Mouse (Mus musculus) liver, embryonic 14.5 days (tissue): ENCODE measurements at regions not wholly inside any gene's neighbourhood (a gene's known extent, or its start where the extent isn't known, plus 50 kb on each side); places are given as distances from the start of the nearest gene placed in this dataset.

ENCODE experiments used
- ATAC-seq: fragments of 200-750 bp; cut with Nextera tagmentation; 2 replicates; pipeline ENCODE4 v1.8.0; 2017; ENCODE audit warnings: moderate number of reproducible peaks, mild to moderate bottlenecking, moderate library complexity; ENCODE audit not compliant: insufficient read depth
- DNase-seq, 3 experiments: peaks; one replicate each; pipeline ENCODE4 v3.0.0-alpha.2; 2012 to 2013; ENCODE audit warnings: low read depth in 3 of 3, low spot score in 3 of 3
- H3K27ac ChIP-seq: fragments of 300-500 bp; sonication (generic); 2 replicates; pipeline ENCODE4 v1.5.1; 2014; ENCODE audit warnings: moderate library complexity, mild to moderate bottlenecking, control low read depth, inconsistent platforms
- H3K27me3 ChIP-seq: fragments of 300-500 bp; sonication (generic); 2 replicates; pipeline ENCODE4 v1.6.1; 2014; ENCODE audit warnings: mild to moderate bottlenecking, low read length, moderate library complexity; ENCODE audit not compliant: control insufficient read depth, insufficient read depth
- H3K36me3 ChIP-seq: fragments of 300-500 bp; sonication (generic); replicated peaks from 2 replicates; pipeline ENCODE4 v1.6.1; 2014; ENCODE audit warnings: low read depth; ENCODE audit not compliant: control insufficient read depth, insufficient read depth
- H3K4me1 ChIP-seq, 2 experiments: fragments of 200-500 bp in 1 of 2; fragments of 300-500 bp in 1 of 2; sonication (generic) in 1 of 2; replicated peaks; 2 replicates each; pipeline ENCODE4 v1.6.1; 2012 to 2014; ENCODE audit warnings: antibody characterized with exemption in 1 of 2, inconsistent platforms in 1 of 2, low read length in 1 of 2; ENCODE audit not compliant: control insufficient read depth in 2 of 2, insufficient read depth in 2 of 2
- H3K4me2 ChIP-seq: fragments of 300-500 bp; sonication (generic); 2 replicates; pipeline ENCODE4 v1.6.1; 2014; ENCODE audit warnings: low read depth, mild to moderate bottlenecking, control low read depth, moderate library complexity
- H3K4me3 ChIP-seq, 2 experiments: fragments of 200-500 bp in 1 of 2; fragments of 300-500 bp in 1 of 2; sonication (generic) in 1 of 2; 2 replicates each; pipeline ENCODE4 v1.5.1; 2012 to 2014; ENCODE audit warnings: low read depth in 2 of 2, low read length in 2 of 2, mild to moderate bottlenecking in 2 of 2, control low read depth in 1 of 2, inconsistent platforms in 1 of 2, moderate library complexity in 1 of 2; ENCODE audit not compliant: insufficient read depth in 1 of 2
- H3K9ac ChIP-seq: fragments of 300-500 bp; sonication (generic); replicated peaks from 2 replicates; pipeline ENCODE4 v1.6.1; 2014; ENCODE audit warnings: mild to moderate bottlenecking, control low read depth, moderate library complexity
- H3K9me3 ChIP-seq: fragments of 300-500 bp; sonication (generic); 2 replicates; pipeline ENCODE4 v1.6.1; 2016; ENCODE audit warnings: low read length, mixed read lengths; ENCODE audit not compliant: control insufficient read depth
- CTCF ChIP-seq: IDR thresholded peaks from 2 replicates; pipeline ENCODE4 v1.5.1; 2016; ENCODE audit warnings: antibody characterized with exemption, low read depth, control low read depth
- EP300 ChIP-seq: IDR thresholded peaks from 2 replicates; pipeline ENCODE4 v1.6.1; 2016; ENCODE audit warnings: antibody characterized with exemption, low read depth
- WGBS: fragments of 180-500 bp; shearing (Covaris S2); extraction: QIAGEN DNeasy Blood & Tissue Kit; methylation state at CpG from one replicate; pipeline ENCODE4 v1.1.7; 2014; ENCODE audit not compliant: insufficient replicate concordance; 5-methylcytosine and 5-hydroxymethylcytosine counted together

DNA sequence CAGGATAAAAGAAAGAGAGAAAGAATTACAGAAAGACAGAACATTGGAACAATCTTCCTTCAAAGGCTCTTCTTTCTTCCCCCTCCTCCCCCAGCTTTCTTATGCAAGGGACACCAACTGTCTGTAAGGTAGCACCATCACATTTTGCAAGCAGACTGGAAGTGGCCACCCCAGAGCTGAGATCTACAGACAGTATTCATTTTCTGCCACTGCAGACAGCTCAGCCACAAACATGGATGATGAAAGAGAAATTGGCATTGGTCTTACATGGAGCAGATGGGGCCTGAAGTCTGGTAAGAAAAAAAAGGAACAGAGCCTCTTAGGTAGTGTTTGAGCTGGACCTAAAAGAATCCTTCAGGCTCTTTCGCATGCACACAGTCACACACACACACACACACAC is 428.9 kb upstream of the Zfp462 start:
- H3K9ac ChIP-seq: no peak overlapping the region
- H3K27ac ChIP-seq: no peak overlapping the region
- H3K9me3 ChIP-seq: no peaks in the 10 kb centered on the region
- H3K4me1 ChIP-seq: no peaks in the 10 kb centered on the region; a peak in 1 of 4 replicates
- no peaks in the 10 kb centered on the region for H3K27me3 ChIP-seq
- WGBS: 72% methylated on average over 1 of the region's 1 CpGs
- ATAC-seq: no peak
- TF ChIP-seq CTCF: no peak
- no peak for TF ChIP-seq EP300
- H3K4me2 ChIP-seq: no peak overlapping the region
- DNase-seq: no peak
- H3K36me3 ChIP-seq: no peaks in the 10 kb centered on the region
- no peak overlapping the region for H3K4me3 ChIP-seq

DNA sequence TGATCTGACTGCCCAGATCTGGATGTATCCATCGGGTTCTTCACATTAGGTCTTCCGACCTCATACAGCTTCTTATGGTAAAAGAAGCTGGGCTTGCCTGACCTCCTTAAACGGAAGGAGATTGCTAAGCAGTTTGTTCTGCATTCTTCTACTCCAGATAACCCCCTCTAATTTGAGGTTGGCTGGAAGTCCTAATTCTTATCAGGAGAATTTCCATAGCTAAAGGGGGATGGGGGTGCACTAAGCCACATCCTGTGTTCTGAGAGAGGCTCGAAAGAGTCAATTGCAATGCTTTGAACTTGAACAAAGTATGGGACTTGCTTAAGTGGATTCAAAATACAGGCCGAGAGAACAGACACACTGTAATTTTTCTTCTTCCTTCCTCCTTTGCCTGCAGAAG is 421.6 kb upstream of the Zfp462 start:
- no peaks in the 10 kb centered on the region for H3K27me3 ChIP-seq
- TF ChIP-seq EP300 (no peak), CTCF (no peak)
- H3K4me2 ChIP-seq: no peak overlapping the region
- WGBS: 11% methylated on average over 5 of the region's 5 CpGs
- ATAC-seq (no peak), DNase-seq (no peak)
- no peak overlapping the region for H3K9ac ChIP-seq
- peaks cover 0 to 12% of the 10 kb centered on the region in 2 experiments; a peak in 2 of 4 replicates for H3K4me1 ChIP-seq
- no peaks in the 10 kb centered on the region for H3K9me3 ChIP-seq
- H3K27ac ChIP-seq: no peak overlapping the region
- H3K36me3 ChIP-seq: no peaks in the 10 kb centered on the region
- H3K4me3 ChIP-seq: no peak overlapping the region

DNA sequence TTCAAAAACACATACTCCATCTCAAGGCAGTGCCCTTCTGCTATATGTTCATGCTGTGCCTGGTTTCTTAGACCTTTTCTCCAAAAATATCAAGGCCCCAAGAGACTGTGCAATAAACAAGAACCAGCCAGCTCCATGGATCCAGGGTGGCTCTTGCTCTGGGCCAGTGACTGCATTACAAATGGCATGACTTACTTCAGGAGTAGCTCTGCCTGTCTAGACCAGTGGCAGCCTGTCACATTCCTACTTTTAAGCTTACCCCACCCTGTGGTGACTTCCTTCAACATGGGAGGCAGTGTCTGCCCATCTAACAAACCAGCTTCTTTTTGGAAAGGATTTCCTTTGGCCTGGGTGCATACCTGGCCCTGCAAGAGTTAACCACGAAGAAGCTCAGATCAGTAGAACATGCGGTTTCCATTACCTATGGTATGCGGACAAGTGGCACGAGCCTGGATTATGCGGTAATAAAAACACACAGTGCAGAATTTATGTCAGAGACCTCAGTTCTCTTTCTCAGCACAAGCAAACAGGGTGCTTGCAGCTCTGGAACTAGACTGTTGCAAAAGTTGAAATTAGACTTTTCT is 418.8 kb upstream of the Zfp462 start:
- Histone ChIP-seq H3K9ac (no peak overlapping the region), H3K4me2 (no peak overlapping the region), H3K4me3 (no peak overlapping the region), H3K4me1 (peaks cover 0 to 12% of the 10 kb centered on the region in 2 experiments; a peak in 2 of 4 replicates), H3K9me3 (no peaks in the 10 kb centered on the region), H3K36me3 (no peaks in the 10 kb centered on the region), H3K27me3 (no peaks in the 10 kb centered on the region), H3K27ac (no peak overlapping the region)
- no peak for DNase-seq
- no peak for TF ChIP-seq EP300
- TF ChIP-seq CTCF: no peak
- ATAC-seq: no peak
- WGBS: 69% methylated on average over 5 of the region's 5 CpGs

DNA sequence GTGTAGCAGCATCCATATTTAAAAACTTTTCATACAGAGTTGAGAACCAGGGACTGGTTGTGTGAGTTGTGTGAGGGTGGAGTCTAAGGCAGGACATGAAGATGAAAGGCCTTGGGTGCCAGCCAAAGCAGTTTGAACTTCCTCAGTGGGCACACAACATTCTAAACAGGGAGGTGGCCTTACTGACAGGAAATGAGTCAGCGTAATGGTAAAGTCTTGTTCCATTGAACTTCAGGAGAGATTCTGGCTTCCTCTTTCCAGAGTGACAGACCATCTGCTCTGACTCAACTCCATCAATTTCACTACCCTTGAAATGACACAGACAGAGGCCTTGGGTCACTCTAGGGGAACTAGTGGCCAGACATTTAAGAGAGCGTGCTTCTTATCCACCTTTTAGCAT is 417.2 kb upstream of the Zfp462 start:
- ATAC-seq: peak; percentile 26; the same call in 1 of the 2 replicates

DNA sequence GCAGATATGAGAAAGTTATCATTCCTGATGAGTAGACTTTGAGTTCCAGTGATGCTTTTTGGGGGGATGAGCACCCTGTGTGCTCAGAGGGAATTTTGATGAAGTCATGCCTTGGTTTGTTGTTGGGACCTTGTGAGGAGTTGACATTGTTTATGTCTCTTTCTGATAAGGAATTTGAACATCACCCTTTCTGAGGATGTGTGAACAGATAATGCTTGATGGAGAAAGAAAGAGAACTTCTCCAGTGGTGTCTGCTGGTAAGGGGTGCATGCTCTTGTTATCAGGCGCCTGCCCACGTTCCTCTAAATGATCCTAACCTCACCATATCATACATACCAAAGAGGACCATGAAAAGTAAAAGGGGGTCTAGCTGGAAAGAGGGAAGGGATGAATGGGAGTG is 413.1 kb upstream of the Zfp462 start:
- Histone ChIP-seq H3K27ac (no peak overlapping the region), H3K36me3 (no peaks in the 10 kb centered on the region), H3K4me3 (no peak overlapping the region), H3K4me2 (no peak overlapping the region), H3K9me3 (no peaks in the 10 kb centered on the region), H3K27me3 (no peaks in the 10 kb centered on the region), H3K4me1 (peaks cover 0 to 7% of the 10 kb centered on the region in 2 experiments; a peak in 1 of 4 replicates), H3K9ac (no peak overlapping the region)
- TF ChIP-seq EP300 (no peak), CTCF (no peak)
- ATAC-seq (no peak), DNase-seq (no peak)
- WGBS: 18% methylated on average over 2 of the region's 2 CpGs

More for the DNA sequence above, 417.2 kb upstream of the Zfp462 start:
- Histone ChIP-seq H3K27ac (no peak overlapping the region), H3K4me2 (no peak overlapping the region), H3K36me3 (no peaks in the 10 kb centered on the region), H3K4me3 (no peak overlapping the region), H3K4me1 (peaks cover 0 to 12% of the 10 kb centered on the region in 2 experiments; a peak in 2 of 4 replicates), H3K9me3 (no peaks in the 10 kb centered on the region), H3K27me3 (no peaks in the 10 kb centered on the region), H3K9ac (no peak overlapping the region)
- peak in 2 of 3 experiments; percentile 5 to 38 for DNase-seq
- TF ChIP-seq EP300 (no peak), CTCF (no peak)
- 24% methylated on average over 2 of the region's 2 CpGs for WGBS
